Mouse (Mus musculus) C2C12 (cell line): ENCODE results near the gene Hoxb6.

Source experiments
- CEBPB ChIP-seq: IDR thresholded peaks from one replicate; pipeline ENCODE4 v1.6.1; 2011; ENCODE audit warnings: low read depth, mild to moderate bottlenecking, control low read depth, moderate library complexity
- CTCF ChIP-seq: IDR thresholded peaks from one replicate; pipeline ENCODE4 v1.5.1; 2011; ENCODE audit not compliant: control insufficient read depth, insufficient read depth, insufficient read length
- FOSL1 ChIP-seq: IDR thresholded peaks from one replicate; pipeline ENCODE4 v1.8.0; 2011; ENCODE audit warnings: mild to moderate bottlenecking, low read length; ENCODE audit not compliant: poor library complexity, insufficient read depth, severe bottlenecking
- MYOG ChIP-seq: IDR thresholded peaks from one replicate; pipeline ENCODE4 v1.6.1; 2011; ENCODE audit not compliant: control insufficient read depth, insufficient read length; ENCODE audit errors: extremely low read depth

GRCm38 (mm10) chr11:96302381-96303150 is 10.3 kb downstream of the Hoxb6 start:
- TF ChIP-seq CTCF (no peak), CEBPB (no peak), FOSL1 (no peak), MYOG (no peak)
